Mouse (Mus musculus) G1E (cell line): Measurements from ENCODE around the gene Nmrk2.

Experiments used
- CTCF ChIP-seq: IDR thresholded peaks from 2 replicates; pipeline ENCODE4 v1.5.1; 2012; ENCODE audit warnings: low read depth, low read length, inconsistent platforms, mixed read lengths
- GATA1 ChIP-seq: IDR thresholded peaks from 2 replicates; pipeline ENCODE4 v1.6.1; 2012; ENCODE audit warnings: borderline replicate concordance, low read length, inconsistent platforms, mixed read lengths

DNA sequence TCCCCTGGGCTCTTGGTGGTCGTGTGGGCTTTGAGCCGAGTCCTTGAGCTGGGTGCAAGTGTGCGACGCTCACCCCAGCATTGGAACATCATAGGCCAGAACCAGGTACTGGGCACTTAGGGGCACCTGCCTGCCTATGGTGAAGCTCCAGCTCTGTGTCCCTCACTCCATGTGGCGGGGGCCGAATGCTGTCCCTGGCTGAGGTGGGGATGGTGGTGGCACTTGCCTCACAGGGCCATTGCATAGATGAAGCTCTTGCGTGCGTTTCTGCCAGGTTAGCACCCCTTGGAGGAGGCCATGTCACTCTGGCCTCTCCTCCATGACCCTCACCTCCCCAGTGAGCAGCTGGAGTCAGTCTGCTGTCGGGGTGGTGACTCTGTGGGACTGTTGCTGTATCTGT is 14.7 kb downstream of the Nmrk2 start:
- no peak for TF ChIP-seq CTCF
- no peak for TF ChIP-seq GATA1
